Mouse (Mus musculus): ENCODE data around the gene Fam83b.
A peak's percentile ranks its signal among the peaks of the same experiment; 100 is the strongest.

Gene Fam83b

GRCm38 (mm10) chr9:76566515-76567280, at the start of gene Fam83b:
Gene Fam83b (minus strand): TSS chr9:76567116.
- no peak for DNase-seq (ENCODE audit: low read depth)

GRCm38 (mm10) chr9:76614165-76614564, 47.2 kb upstream of the Fam83b start:
- DNase-seq (ENCODE audit: low read depth), result no peak

- no peak for DNase-seq (ENCODE audit: low read depth)
These were observed 36.8 kb upstream of the Fam83b start for GRCm38 (mm10) chr9:76603744-76604143.

- no peak for DNase-seq (ENCODE audit: low read depth)
These were observed 36.0 kb upstream of the Fam83b start for GRCm38 (mm10) chr9:76602874-76603273.

GRCm38 (mm10) chr9:76597395-76597794, 30.5 kb upstream of the Fam83b start:
- no peak for DNase-seq (ENCODE audit: low read depth)

GRCm38 (mm10) chr9:76593841-76594240, 26.9 kb upstream of the Fam83b start:
- DNase-seq (ENCODE audit: low read depth), result no peak

- DNase-seq (ENCODE audit: low read depth), result no peak
These were observed 17.0 kb upstream of the Fam83b start for GRCm38 (mm10) chr9:76583943-76584342.

GRCm38 (mm10) chr9:76581966-76582365, 15.1 kb upstream of the Fam83b start:
- DNase-seq (ENCODE audit: low read depth), result no peak

- no peak for DNase-seq (ENCODE audit: low read depth)
These were observed 352 bp upstream of the Fam83b start for GRCm38 (mm10) chr9:76567281-76567655.

GRCm38 (mm10) chr9:76565656-76566055, 1.3 kb downstream of the Fam83b start:
- DNase-seq (ENCODE audit: low read depth), result no peak

- no peak for DNase-seq (ENCODE audit: low read depth)
These were observed 2.8 kb downstream of the Fam83b start for GRCm38 (mm10) chr9:76564071-76564470.

GRCm38 (mm10) chr9:76562794-76563193, 4.1 kb downstream of the Fam83b start:
- no peak for DNase-seq (ENCODE audit: low read depth)

GRCm38 (mm10) chr9:76559240-76559639, 7.7 kb downstream of the Fam83b start:
- DNase-seq (ENCODE audit: low read depth), result no peak

- DNase-seq (ENCODE audit: low read depth), result no peak
These were observed 13.2 kb downstream of the Fam83b start for GRCm38 (mm10) chr9:76553758-76554157.

- DNase-seq (ENCODE audit: low read depth), result no peak
These were observed 13.8 kb downstream of the Fam83b start for GRCm38 (mm10) chr9:76553115-76553514.

- DNase-seq (ENCODE audit: low read depth), result no peak
These were observed 20.2 kb downstream of the Fam83b start for GRCm38 (mm10) chr9:76546714-76547113.

GRCm38 (mm10) chr9:76540684-76541083, 26.2 kb downstream of the Fam83b start:
- DNase-seq (ENCODE audit: low read depth), result no peak

- DNase-seq (ENCODE audit: low read depth), result peak; percentile 11
These were observed 26.8 kb downstream of the Fam83b start for GRCm38 (mm10) chr9:76539953-76540621.

- no peak for DNase-seq (ENCODE audit: low read depth)
These were observed 27.6 kb downstream of the Fam83b start for GRCm38 (mm10) chr9:76539271-76539670.

GRCm38 (mm10) chr9:76536032-76536431, 30.9 kb downstream of the Fam83b start:
- DNase-seq (ENCODE audit: low read depth), result no peak

GRCm38 (mm10) chr9:76532403-76532802, 34.5 kb downstream of the Fam83b start:
- DNase-seq (ENCODE audit: low read depth), result no peak

GRCm38 (mm10) chr9:76531368-76531767, 35.5 kb downstream of the Fam83b start:
- DNase-seq (ENCODE audit: low read depth), result no peak

- DNase-seq (ENCODE audit: low read depth), result no peak
These were observed 41.3 kb downstream of the Fam83b start for GRCm38 (mm10) chr9:76525592-76525991.

GRCm38 (mm10) chr9:76523075-76523474, 43.8 kb downstream of the Fam83b start:
- DNase-seq (ENCODE audit: low read depth), result no peak

All from 416B (cell line).